Mouse (Mus musculus) lung, postnatal 0 days (tissue): Measurements from ENCODE around the gene Klc2.
A peak's percentile ranks its signal among the peaks of the same experiment; 100 is the strongest.

Experiments used
- CTCF ChIP-seq: IDR thresholded peaks from 2 replicates; pipeline ENCODE4 v1.5.1; 2016; ENCODE audit warnings: antibody characterized with exemption, mild to moderate bottlenecking
- EP300 ChIP-seq: IDR thresholded peaks from 2 replicates; pipeline ENCODE4 v1.6.1; 2016; ENCODE audit warnings: antibody characterized with exemption, mild to moderate bottlenecking, control low read depth

- peak; percentile 75 for TF ChIP-seq CTCF
- no peak for TF ChIP-seq EP300
These were observed 21.3 kb upstream of the Klc2 start for GRCm38 (mm10) chr19:5139640-5140039.
